Mouse (Mus musculus) testis, adult 10 weeks (tissue): Measurements from ENCODE around the gene Usp9x. TPM values are rescaled to one million over a fixed set of nuclear protein-coding genes. Genes with fewer than 3 reads are reported as not detected.

Experiments used
- polyA plus RNA-seq: library from polyadenylated mRNA; stranded (reverse); fragments of 350-450 nt; fragmentation: Illumina TruSeq; extraction: RNeasy Lipid Tissue Mini Kit (QIAGEN cat#74804); gene quantifications from one replicate; pipeline ENCODE4 v1.2.3, GENCODE M21; 2014; ENCODE audit warnings: low read depth, low replicate concordance

Gene Usp9x
- polyA plus RNA-seq, result 149 TPM

DNA sequence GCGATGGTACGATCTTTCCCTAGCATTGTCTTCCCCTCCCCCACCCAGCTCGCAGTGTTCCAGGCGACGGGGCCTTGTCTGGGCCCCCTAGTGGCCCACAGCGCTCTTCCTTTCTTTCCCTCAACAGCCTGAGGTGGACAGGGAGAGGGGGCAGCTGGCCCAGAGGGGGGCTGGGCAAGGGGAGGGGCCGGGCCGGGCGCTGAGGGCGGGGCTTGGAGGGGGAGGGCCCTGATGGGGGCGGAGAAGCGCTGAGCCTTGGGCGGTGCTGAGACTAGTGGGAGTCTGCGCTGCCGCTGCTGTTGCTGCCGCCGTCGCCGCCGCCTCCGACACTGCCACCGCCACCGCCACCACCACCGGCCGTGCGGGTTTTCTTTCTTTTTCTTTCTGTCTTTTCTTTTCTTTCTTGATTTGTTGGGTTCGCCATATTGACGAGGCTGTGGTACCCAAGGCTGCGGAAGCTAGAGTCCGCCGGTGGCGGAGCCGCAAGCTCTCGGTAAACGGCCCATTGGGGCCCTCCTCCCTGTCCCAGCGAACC lies at the start of gene Usp9x:
TSS of gene Usp9x (plus strand) at position 258 of the 535 bp plus-strand sequence.

Other genes starting within 250 kb of the Usp9x start
- gene Ddx3x, start 209.5 kb downstream of the Usp9x start, polyA plus RNA-seq, result 58.7 TPM